Mouse (Mus musculus) megakaryocyte, embryonic 14.5 days (primary cell): Measurements from ENCODE around the gene Erlin1.

ENCODE experiments used
- FLI1 ChIP-seq: IDR thresholded peaks from 2 replicates; pipeline ENCODE4 v1.6.1; 2012; ENCODE audit warnings: low read length, inconsistent platforms, mixed read lengths
- GATA1 ChIP-seq: IDR thresholded peaks from 3 replicates; pipeline ENCODE4 v1.6.1; 2012; ENCODE audit warnings: mixed read lengths, low read length, inconsistent platforms, borderline replicate concordance

DNA sequence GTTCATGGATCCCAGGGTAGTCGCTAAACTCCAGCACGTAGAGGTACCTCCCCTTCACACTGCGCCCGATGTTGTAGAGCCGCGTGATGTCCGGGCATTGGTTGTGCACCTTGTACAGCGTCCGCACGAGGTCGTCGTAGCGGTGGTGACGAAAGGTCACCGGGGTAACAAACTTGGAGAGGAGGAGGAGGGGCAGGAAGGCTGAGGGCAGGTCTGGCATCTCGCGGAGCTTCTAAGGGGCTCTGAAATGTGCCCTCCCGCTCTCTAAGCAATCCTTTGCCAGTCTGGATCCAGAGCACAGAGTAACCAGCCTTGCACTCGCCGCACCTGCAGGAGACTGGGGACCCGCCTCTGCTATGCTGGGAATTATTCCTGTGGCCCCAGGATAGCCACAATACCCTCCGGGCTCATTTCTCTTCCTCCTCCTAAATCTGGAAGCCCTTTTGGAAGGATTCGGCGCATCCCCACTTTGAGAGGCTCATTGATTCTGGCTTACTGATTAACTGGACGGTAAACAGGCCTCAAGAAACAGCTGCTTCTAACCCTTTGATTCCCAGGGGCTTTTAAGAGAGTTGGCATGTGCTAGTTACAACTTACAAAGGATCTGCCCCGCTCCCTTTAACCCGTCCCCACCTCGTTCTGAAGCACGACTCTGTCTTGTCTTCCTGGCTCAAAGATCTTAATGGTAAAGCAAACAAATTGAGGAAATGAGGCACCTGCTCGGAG is 83.4 kb downstream of the Erlin1 start, which contains the start of gene Cpn1:
- TF ChIP-seq FLI1 (no peak), GATA1 (no peak)
